Mouse (Mus musculus): ENCODE measurements around the gene Igdcc3. TPM values are rescaled to one million over a fixed set of nuclear protein-coding genes. Genes with fewer than 3 reads are reported as not detected.

Gene Igdcc3
- total RNA-seq, 2 experiments from 2014 or later = 0.15 to 0.18 TPM

Other genes starting within 250 kb of the Igdcc3 start
- under 1 TPM; 0.15 to 0.27 TPM for gene Slc24a1, start 189.6 kb upstream of the Igdcc3 start, total RNA-seq (2021)
- gene Ints14, start 180.3 kb upstream of the Igdcc3 start, total RNA-seq (2021) = 10 to 100 TPM; 14.2 to 14.5 TPM
- gene Hacd3, start 119.5 kb upstream of the Igdcc3 start, total RNA-seq (2021) = 10 to 100 TPM; 16.7 to 18.0 TPM
- 10 to 100 TPM; 57.2 to 60.2 TPM for gene Dpp8, start 108.8 kb upstream of the Igdcc3 start, total RNA-seq (2021)
- gene Igdcc4, start 39.7 kb upstream of the Igdcc3 start, total RNA-seq (2021) = 10 to 100 TPM; 12.3 to 13.8 TPM
- gene Parp16, start 54.2 kb downstream of the Igdcc3 start, total RNA-seq (2021) = 1 to 10 TPM; 2.3 to 2.9 TPM
- 1 to 10 TPM; 2.8 to 3.3 TPM for gene Cilp, start 124.0 kb downstream of the Igdcc3 start, total RNA-seq (2021)
- gene Clpx, start 153.1 kb downstream of the Igdcc3 start, total RNA-seq (2021) = 100 to 1,000 TPM; 117 to 125 TPM
- gene Pdcd7, start 204.9 kb downstream of the Igdcc3 start, total RNA-seq (2021) = 10 to 100 TPM; 14.4 to 18.4 TPM
- gene Ubap1l, start 219.9 kb downstream of the Igdcc3 start, total RNA-seq (2021) = not detected

All from heart, adult 18-20 months (tissue).